Mouse (Mus musculus) right cerebral cortex, postnatal 4 days (tissue): Measurements from ENCODE around the gene Angel1.

ENCODE experiments used
- DNase-seq: peaks from one replicate; pipeline ENCODE4 v3.0.0-alpha.2; 2022

Angel1 gene

DNA sequence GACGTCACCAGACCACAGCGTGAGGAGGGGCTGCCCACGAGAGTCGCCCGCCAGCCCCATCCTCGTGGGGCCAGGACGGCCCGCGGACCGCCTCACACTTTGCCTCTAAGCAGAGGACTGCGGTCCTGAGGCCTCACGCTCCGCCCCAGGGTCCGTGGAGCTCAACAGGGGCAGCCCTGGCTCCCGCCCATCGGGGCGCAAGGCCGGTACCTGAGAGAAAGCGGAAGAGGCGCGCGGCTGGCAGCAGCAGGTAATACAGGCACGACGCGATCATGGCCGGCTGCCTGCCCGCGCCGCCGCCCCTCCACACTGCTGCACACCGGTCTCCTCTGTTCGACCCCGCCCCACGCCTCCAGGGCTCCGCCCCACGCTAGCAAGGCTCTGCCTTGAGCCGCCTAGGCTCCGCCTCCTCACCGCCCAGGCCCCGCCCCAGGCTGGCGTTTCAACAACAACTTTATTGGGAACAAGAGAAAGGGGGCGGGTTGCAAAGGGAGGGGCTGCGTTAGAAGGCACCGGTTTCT, at the start of gene Angel1:
TSS of gene Angel1 (minus strand) at position 341 of the 521 bp plus-strand sequence.
- DNase-seq: peak; percentile 94

DNA sequence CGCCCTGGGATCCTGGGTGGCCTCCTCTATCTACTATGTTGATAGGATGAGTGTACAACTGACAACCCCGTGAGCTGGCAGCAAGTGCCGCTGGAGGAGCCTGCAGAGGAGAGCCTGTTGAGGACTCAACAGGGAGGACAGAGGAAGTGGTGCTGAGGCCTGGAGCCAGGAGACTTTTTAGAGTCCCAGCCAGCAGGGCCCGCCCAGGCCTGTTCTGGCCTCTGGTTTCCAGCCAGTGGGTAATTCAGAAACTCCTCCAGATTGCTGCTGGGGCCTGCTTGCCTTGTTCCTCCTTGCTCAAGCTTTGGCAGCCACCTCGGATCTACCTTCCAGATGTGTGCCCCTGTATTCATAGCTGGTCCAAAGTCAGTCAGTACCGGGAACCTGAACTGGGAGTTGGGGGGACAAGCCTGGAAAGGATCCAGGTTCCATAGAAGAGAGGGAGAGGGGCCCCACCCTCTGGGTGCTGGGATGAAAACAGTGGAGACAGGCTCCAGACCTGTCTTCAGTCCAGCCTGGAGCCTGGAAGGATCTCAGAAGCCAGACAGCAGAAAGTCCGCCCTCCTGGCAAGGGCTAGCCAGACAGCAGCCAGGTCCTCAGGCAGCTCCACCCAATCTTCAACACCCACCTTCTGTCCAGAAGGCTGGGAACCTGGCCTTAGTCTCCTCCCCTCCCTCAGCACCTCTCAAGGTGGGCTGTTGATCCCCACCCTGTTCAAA, 49.5 kb upstream of the Angel1 start:
- DNase-seq: no peak

GRCm38 (mm10) chr12:86772551-86772950, 46.3 kb upstream of the Angel1 start:
- no peak for DNase-seq

DNA sequence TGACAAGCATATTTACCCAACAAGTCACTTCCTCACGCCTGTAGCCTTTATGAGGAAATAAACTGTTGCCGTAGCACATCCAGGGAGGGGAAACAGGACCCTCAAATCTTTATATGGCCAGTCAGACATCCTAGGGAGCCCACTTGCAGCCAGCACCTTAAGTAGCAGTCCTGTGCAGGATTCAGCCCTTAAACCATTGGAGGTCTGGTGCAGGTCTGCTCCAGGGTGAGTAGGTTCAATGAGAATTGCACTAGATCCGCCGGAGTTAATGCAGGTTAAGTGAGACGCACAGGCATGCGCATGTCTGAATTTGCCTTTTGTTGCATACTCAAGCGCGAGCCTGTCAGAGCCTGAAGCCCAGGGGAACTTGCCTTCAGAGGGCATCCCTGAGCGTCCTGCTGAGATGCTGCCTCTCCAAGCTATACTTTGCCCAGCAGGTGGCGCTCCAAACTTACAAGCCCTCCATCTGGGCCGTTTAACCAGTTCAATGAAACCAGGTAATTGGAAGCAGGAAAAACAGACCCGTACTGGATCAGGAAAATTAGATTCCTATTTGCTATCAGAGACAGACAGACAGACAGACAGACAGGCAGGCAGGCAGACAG, 45.7 kb upstream of the Angel1 start:
- peak; percentile 99 for DNase-seq

DNA sequence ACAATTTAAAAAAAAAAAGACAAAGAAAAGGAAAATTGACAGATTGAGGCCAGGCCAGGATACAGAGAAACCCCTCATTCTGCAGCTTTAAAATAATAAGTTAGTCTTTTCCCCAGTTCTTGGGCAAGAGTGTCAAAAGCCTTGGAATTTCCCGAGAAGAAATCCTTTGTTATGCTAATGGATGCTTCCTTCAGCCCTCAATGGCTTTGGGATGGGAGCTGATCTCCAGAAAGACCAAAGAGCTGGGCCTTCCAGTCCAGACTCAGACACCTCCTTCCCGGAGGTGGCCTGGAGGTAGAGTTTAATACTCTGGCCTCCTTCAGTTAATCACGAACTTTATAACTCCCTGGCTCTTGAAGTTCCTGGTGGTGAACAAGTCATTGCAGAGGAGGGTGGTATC, 44.7 kb upstream of the Angel1 start:
- no peak for DNase-seq

DNA sequence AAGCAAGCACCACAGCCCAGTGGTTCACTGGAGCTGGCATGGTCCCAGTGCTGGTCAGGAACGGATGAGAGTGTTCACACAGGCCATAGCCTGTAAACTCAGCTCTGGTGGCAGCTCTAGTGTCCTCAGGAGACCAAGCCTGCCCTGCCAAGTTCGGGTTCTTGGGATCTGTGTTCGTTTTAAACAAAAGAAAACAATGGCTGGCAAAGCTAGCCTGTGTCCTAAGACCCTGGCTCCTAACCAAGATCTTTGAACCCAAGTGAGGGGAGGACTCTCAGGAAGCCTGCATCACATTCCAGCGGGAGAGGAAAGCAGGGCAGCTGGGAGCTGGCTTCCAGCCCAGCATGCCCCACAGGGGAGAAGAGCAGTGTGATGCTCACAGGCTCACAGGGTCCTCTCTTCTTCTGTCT, 44.0 kb upstream of the Angel1 start:
- peak; percentile 48 for DNase-seq

- no peak for DNase-seq
Observed at GRCm38 (mm10) chr12:86769819-86770218, 43.6 kb upstream of the Angel1 start.

DNA sequence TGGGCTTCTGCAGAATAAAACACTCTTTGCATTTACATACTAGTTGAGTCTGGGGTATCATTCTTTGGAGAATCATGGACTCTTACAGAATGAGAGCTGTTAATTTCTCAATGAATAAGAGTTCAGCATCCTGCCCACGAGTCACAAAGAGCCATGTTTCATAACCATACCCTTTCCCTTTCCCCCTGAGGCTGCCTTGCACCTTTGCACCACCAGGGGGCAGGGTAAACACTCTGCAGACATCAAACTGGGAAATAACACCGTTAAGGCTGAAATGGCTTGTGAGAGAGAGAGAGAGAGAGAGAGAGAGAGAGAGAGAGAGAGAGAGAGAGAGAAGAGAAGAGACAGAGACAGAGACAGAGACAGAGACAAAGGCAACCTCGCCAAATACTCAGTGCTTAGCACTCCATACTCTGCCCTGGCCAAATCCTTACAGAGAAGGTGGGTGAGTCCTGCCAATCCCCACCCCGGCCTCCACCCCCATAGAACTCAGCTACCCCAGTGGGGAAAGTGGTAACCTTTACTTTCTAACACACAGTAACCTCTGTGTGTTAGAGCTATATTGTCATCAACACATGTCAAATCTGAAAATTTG, 42.8 kb upstream of the Angel1 start:
- DNase-seq: peak; percentile 91

GRCm38 (mm10) chr12:86767868-86768631, 41.8 kb upstream of the Angel1 start:
- DNase-seq: peak; percentile 61

DNA sequence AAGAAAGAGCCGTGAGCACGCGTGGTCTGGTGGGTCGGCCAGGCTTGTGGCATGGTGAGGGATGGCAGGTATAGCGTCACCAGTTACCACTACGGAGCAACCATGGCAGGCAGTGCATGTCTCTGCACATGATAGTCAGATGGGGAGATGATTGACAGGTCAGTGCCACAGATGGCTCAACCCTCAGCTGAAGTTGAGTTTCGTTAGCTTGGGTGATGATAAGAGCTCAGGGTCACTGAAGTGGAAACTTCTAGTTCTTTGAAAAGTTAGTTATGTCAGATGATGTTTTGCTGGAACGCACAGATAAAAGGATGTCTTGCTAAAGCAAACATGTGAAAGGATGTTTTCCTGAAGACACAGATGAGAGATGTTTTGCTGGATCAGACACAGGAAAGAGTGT, 40.2 kb upstream of the Angel1 start:
- DNase-seq: no peak

DNA sequence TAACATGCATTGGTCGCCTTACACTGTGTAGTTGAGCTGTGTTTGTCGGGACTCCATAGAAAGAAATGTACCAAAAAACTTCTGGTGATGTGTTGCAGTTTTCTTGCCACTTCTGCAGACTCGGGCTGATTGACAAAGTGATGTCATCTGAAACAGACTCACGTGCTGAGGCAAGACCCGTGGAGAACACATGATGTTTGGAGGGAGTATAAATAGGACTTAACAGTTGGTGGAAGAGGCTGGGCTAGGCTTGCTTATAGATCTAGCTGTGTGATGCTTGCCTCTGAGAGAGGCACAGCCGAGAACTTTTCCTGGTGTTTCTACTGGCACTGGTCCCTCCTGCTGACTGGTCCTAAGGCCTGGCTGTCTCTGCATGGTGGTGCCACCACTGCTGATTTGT, 37.8 kb upstream of the Angel1 start:
- no peak for DNase-seq

GRCm38 (mm10) chr12:86761036-86761435, 34.8 kb upstream of the Angel1 start:
- DNase-seq: no peak

DNA sequence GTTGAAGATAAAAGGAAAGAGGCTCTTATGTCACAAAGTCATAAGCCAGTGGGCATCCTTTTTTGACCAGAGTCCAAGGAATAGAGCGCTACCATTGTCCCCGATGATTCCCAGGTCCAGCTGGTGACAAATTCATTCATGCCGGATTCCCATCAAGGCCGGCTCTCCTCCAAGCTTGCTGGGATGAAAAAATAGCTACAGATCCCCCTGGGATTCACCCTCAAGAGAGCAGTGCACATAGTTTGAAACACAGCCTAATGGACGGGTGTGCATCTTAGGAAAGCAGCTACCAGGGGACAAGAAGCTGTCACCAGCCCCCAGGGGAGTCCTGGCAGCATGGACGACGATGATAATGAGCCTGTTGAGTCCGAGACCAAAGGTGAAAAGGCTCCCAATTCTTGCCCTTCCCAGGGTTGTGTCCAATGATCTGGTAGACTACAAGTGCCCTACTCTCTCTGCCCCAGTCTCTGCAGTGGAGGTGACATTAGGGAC, 8.1 kb upstream of the Angel1 start, which contains the start of gene Lrrc74a:
TSS of gene Lrrc74a (plus strand) at position 51 of the 492 bp plus-strand sequence.
- DNase-seq: no peak

DNA sequence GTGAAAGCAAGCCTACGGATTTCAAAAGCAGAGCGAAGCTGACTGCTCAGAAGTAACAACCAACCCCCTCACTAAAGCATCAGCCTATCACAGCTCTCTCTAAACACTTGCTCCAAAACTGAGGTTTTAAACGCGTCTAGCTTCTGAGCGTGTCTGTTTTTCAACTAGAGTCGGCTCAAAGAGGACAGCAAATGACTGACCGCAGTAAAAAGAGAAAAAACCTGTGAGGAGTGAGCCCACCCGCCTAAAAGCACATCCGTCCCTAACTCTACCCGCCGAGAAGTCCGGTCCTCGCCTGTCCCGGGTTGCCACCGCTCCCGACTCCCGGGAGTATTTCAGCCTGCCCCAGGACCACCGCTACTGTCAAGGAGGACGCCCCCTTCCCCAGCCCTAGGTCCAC, 554 bp downstream of the Angel1 start:
- DNase-seq: peak; percentile 20

DNA sequence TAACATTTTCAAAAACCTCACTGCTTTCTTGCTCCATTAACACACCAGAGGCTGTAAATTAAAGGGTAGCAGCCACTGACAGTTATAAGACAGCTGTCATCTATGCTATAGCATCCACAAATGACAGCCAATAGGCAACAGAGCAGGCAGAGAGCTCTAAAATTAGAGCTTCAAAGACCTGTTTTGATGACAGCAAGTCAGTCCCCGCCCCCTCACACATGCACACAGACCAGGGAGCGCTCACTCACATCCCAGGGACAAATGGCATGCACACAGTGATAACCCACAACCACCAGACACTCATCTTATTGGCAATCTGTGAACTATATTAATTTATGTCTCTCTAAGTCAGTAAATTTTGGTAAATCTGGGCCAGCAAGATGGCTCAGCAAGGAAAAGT, 2.0 kb downstream of the Angel1 start:
- DNase-seq: no peak

DNA sequence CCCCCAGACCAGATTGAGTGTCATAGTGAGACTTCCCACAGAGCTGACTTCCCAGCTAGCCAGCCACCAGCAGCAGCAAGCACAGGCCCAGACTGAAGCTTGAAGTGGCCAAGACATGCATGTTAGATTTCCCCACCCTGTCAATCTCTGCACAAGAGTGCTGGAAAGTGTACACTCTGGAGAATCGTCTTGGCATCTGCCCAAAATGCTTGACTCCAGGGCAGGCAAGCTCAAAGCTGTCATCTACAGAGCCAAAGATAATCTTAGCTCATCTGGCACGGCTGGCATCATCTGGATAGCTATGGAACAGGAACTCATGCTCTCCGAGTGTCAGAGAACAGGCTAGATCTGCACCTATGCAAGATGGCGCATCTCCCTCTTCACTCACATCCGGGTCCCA, 4.8 kb downstream of the Angel1 start:
- DNase-seq: no peak

- DNase-seq: no peak
Observed at GRCm38 (mm10) chr12:86719961-86720639, 6.2 kb downstream of the Angel1 start.

GRCm38 (mm10) chr12:86716962-86717361, 9.3 kb downstream of the Angel1 start:
- no peak for DNase-seq

DNA sequence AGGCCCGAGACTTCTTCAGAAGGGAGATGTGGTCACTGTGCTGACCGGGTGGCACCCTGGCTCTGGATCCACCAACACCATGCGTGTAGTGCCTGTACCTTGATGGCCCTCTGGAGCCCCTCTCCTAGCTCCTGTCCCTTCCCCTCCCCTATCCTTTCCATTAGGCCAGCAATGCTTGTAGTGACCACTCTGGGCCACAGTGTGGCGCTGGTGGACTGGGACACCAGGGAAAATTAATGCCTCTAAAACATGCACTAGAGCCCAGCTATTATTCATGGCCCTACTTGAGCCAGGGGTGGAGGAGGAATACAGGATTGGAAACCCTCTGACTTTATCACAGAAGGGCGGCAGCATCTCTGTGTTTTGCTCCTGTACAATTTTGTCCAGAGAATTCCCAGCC, 10.9 kb downstream of the Angel1 start:
- peak; percentile 75 for DNase-seq

GRCm38 (mm10) chr12:86714026-86714425, 12.2 kb downstream of the Angel1 start:
- no peak for DNase-seq

DNA sequence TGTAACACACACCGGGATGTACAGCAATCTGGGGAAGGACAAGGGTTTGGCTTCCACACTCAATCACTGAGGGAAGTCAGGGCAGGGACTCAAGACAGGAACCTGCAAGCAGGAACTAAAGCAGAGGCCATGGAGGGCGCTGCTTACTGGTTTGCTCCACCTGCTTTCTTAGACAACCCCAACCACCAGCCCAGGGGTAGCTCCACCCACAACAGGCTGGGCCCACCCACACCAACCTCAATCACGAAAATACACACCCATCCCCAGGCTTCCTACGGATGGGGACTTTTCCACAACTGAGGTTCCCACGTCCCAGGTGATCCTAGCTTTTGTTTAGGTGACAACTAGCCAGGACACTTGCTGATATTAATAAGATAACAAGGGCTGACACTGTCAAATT, 20.4 kb downstream of the Angel1 start:
- no peak for DNase-seq

- DNase-seq: no peak
Observed at GRCm38 (mm10) chr12:86702690-86703089, 23.6 kb downstream of the Angel1 start.
